Mouse (Mus musculus) kidney, postnatal 4 days (tissue): ENCODE measurements around the gene Slc5a9.
A peak's percentile ranks its signal among the peaks of the same experiment; 100 is the strongest.
"Not testable (repeated sequence)": the region's sequence is repeated elsewhere in the genome, so short reads cannot be mapped to it uniquely, and the experiment has no call there.

ENCODE experiments used
- DNase-seq, 2 experiments: peaks; one replicate each; pipeline ENCODE4 v3.0.0; 2021; ENCODE audit warnings: mixed read lengths in 2 of 2

Slc5a9 gene

DNA sequence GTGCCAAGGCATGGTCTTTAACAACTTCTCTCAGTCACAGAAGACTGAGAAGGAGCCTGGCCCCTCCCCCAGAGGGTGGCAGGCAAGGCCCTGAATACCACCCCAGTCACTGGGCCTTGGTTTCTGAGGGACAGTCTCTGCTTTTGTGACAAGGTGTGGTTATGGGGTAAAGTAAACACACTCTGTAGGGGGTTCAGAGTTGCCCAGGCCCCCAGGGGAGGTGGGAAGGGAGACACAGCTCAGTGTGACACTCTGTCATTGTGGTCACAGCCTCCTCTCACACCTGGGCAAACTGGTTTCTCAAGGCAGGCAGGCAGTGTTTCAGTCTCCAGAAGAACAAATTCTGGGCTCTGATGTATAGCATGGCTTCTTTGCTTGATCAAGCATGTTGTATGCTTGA lies at the start of gene Slc5a9:
TSS of gene Slc5a9 (minus strand) at position 144 of the 400 bp plus-strand sequence.
- peak; percentile 8 to 13 for DNase-seq

DNA sequence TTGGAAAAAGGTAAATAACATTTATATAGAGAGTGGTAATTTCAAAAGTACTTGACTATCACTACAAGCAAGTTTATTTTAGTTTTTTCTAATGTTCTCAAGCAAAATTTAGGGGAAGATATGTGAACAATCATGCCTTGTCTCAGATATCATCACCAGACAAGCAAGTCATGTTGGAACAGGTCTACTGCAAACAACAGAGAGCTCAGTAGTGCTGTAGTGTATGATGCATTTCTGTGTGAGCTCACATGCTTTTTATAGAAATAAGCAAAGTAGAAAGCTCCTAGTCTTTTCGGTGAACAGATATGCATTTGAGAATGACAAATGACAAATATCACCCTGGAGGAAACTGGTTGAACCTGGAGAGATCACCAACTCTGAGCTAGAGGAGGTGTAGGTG lies 16.4 kb upstream of the Slc5a9 start, which contains the start of gene Skint8:
TSS of gene Skint8 (plus strand) at position 301 of the 400 bp plus-strand sequence.
- no peak for DNase-seq

- DNase-seq: no peak
Observed at GRCm38 (mm10) chr4:111907926-111908325, 5.2 kb upstream of the Slc5a9 start.

DNA sequence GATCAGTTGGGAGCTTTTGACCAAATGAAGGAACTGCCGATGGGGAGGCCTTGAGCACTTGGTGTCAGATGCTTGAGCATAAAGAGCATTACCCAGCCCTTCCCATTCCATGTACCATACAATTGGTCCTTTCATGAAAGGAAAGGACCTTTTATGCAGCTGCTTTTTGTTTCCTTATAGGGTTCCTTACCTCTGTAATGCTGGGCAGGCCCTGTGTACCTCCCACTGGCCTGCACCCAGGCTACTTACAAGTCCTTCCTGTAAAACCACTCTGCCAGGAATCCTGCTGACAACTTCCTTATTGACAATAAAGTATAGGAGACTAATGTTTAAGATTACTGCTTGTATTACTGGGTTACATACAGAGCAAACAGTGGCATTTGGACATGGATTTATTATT lies 1.2 kb downstream of the Slc5a9 start:
- no peak for DNase-seq

DNA sequence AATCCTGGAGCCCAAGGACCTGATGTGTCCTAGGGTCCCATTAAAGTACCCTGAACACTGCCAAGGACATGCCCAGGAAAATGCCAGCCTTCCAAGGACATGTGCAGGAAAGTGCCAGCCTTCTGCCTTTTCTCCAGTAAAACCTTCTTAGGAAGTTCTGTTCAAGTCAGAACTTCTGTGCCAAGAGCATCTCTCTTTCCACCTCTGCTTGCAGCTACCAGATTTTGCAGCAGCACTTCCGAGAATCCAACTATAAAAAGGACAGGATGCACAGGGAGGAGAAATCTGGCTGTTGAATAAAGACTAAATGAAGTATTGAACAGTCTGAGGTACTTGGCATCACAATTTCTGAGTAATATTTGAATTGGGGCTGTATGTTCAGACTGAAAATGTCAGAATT lies 2.2 kb downstream of the Slc5a9 start:
- DNase-seq: not testable (repeated sequence)

DNA sequence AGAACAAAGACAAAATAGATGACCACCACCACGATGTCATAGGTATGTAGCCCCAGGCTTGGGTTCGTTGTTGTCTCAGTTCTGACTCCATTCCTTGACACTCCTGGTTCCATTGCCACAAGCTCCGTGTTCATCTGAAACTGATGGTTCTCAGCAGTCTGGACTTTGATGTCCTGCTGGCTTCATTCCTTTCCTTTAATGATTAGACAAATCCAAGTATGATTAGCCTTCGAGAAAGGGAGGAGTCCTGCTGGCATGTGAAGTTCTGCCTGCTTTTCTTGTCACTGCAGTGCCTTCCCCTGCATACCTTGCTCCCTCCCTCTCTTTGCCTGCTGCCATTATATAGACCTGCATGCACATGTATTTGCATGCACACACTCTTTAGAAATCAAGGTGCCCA lies 4.2 kb downstream of the Slc5a9 start:
- DNase-seq: peak; percentile 8 to 30

DNA sequence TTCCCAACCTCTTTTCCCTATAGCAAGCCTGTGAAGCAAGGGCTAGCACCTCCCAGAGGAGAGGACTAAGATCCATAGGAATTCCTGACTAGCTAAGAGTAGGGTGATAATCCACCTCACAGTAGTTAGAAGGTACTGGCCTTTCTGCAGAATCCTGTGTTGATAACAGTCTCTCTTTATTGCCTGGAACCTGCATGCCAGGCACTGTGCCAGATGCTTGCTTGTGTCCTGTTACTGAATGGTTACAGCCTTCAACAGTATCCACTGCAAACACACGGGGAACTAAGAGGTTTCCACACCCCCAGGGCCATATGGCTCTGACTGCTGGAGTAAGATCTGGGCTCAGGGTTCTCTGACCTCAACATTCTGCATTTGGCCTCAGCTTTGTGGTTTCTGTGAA lies 5.0 kb downstream of the Slc5a9 start:
- DNase-seq: peak; percentile 38 to 54

DNA sequence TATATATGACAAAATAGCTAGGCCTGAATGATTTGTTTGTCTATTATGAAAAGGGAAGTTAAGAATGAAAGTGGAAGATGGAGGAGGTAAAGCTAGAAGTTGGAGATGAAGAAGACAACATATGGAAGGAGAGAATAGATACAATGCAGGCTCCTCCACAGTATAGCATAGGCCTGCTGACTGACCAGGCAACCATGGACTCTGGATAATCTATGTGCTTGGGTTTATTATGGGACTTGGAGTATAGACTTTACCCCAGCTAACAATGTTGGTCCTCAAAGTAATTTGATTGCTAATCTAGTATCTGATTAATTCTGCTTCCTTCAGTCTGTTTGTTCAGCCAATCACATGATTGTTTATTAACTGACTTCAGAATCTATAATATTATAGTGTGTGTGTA lies 10.6 kb downstream of the Slc5a9 start:
- DNase-seq: no peak

GRCm38 (mm10) chr4:111886607-111887006 lies 16.1 kb downstream of the Slc5a9 start:
- DNase-seq: peak; percentile 81 to 84

- DNase-seq: peak; percentile 83 to 85
Observed at GRCm38 (mm10) chr4:111886018-111886417, 16.7 kb downstream of the Slc5a9 start.

GRCm38 (mm10) chr4:111883543-111883942 lies 19.2 kb downstream of the Slc5a9 start:
- no peak for DNase-seq

- DNase-seq: peak in 1 of 2 experiments; percentile 26
Observed at GRCm38 (mm10) chr4:111880112-111880875, 22.4 kb downstream of the Slc5a9 start.

DNA sequence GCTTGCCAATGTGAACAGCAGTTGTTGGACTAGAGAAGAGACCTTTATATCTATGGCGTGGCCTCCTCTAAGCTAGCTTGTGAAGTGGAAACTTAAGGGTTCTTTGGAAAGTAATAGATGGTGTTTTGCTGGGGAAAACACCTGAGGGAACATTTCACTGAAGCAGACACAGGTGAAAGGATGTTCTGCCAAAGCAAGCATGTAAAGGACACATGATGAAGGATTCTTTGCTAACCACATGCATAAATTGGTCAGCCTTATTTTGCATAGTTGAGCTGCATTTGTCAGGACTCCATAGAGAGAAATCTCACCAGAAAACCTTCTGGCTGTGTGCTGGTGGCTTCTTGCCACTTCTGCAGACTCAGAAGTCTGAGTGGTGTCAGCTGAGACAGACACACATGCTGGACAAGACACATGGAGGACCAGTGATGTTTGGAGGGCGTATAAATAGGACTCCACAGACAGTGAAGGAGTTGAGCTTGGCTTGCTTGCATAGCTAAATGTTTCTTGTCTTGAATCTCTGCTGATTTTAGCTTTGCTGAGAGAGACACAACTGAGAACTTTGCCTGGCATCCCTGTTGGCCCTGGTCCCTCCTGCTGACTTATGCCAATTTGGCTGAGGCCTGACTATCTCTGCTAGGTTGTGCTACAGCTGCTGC lies 34.8 kb downstream of the Slc5a9 start:
- no peak for DNase-seq

DNA sequence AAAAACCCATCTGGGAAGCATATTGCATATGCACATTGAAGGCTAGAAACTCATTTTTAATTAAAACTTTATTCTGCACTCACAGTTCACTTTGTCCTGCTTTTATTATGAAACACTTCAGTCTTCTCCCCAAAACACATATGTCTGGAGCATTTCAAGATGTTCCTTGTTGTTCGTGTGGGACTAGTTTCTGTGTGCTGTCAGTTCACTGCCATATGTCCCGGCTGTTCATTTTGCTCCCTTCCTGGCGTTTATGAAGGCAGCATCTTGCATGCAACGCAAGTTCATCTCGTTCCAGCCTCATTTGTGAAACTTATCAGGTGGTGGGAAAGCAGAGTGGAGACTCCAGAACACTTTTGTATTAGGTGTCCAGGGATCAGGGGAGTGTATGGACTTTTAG lies 36.0 kb downstream of the Slc5a9 start:
- DNase-seq: no peak

DNA sequence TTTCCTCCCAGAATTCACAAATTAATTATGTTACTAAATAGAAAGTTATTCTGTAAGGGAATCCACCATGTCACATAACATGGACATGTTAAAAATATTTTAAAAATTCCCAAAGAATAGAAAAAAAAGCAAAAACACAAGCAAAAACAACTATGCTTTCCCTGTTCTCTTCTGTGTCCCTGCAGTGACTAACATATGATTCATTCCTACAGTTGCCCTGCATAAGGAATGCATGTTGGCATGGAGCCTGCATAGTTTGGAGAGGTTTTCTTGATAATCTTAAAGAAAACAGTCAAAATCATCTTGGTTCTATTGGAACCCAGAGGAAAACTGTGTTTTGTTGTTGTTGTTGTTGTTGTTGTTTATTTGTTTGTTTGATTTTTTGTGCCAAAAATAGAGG lies 50.1 kb downstream of the Slc5a9 start:
- DNase-seq: no peak

- DNase-seq: no peak
Observed at GRCm38 (mm10) chr4:111838882-111839281, 63.8 kb downstream of the Slc5a9 start.
